Mouse (Mus musculus) forebrain, postnatal 0 days (tissue): ENCODE measurements at regions not wholly inside any gene's neighbourhood (a gene's known extent, or its start where the extent isn't known, plus 50 kb on each side); places are given as distances from the start of the nearest gene placed in this dataset.

Source experiments
- ATAC-seq: fragments of 200-750 bp; cut with Nextera tagmentation; 2 replicates; pipeline ENCODE4 v1.8.0; 2017; ENCODE audit warnings: mild to moderate bottlenecking, moderate library complexity
- DNase-seq: peaks from one replicate; pipeline ENCODE4 v3.0.0-alpha.2; 2015
- H3K27ac ChIP-seq: fragments of 300-500 bp; sonication (generic); 2 replicates; pipeline ENCODE4 v1.5.1; 2014; ENCODE audit warnings: low read depth, mild to moderate bottlenecking, antibody characterized with exemption, low read length, moderate library complexity, mixed read lengths
- H3K27me3 ChIP-seq: fragments of 300-500 bp; sonication (generic); 2 replicates; pipeline ENCODE4 v1.6.1; 2014; ENCODE audit warnings: mild to moderate bottlenecking, low read length, mixed read lengths; ENCODE audit not compliant: insufficient read depth
- H3K36me3 ChIP-seq: fragments of 300-500 bp; sonication (generic); 2 replicates; pipeline ENCODE4 v1.6.1; 2014; ENCODE audit warnings: mild to moderate bottlenecking, moderate library complexity; ENCODE audit not compliant: insufficient read depth
- H3K4me1 ChIP-seq: fragments of 300-500 bp; sonication (generic); 2 replicates; pipeline ENCODE4 v1.6.1; 2014; ENCODE audit warnings: antibody characterized with exemption; ENCODE audit not compliant: insufficient read depth
- H3K4me2 ChIP-seq: fragments of 300-500 bp; sonication (generic); 2 replicates; pipeline ENCODE4 v1.6.1; 2014; ENCODE audit warnings: low read depth, mild to moderate bottlenecking, moderate library complexity
- H3K4me3 ChIP-seq: fragments of 300-500 bp; sonication (generic); 2 replicates; pipeline ENCODE4 v1.5.1; 2014; ENCODE audit warnings: low read depth, low read length, mixed read lengths
- H3K9ac ChIP-seq: fragments of 300-500 bp; sonication (generic); 2 replicates; pipeline ENCODE4 v1.6.1; 2014; ENCODE audit warnings: mild to moderate bottlenecking
- H3K9me3 ChIP-seq: fragments of 300-500 bp; sonication (generic); 2 replicates; pipeline ENCODE4 v1.6.1; 2016; ENCODE audit warnings: low read length
- CTCF ChIP-seq: sonication (generic); IDR thresholded peaks from 2 replicates; pipeline ENCODE4 v1.5.1; 2016; ENCODE audit warnings: antibody characterized with exemption, control low read depth, low read depth
- WGBS: fragments of 180-500 bp; shearing (Covaris S2); extraction: QIAGEN DNeasy Blood & Tissue Kit; methylation state at CpG from one replicate; pipeline ENCODE4 v1.1.7; 2014; 5-methylcytosine and 5-hydroxymethylcytosine counted together

DNA sequence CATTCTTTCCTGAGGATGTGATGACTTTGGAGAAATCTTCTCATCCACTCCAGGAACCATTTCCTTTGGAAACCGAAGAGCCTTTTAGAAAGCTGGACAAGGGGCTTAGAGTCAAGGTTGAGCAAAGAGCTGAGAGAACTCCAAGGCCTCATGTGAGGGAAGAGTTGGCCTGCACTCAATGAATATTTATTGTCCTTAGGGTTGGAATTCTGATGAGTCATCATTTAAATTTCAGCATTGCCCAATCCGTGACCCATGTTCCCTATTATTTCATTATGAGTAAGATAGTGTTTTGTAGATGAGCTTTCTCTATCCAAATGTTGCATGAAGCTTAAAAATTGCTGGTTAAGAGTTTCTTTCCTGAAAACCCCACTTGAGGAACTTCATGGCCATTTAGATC is 232.3 kb upstream of the Gm12728 start:
- 94% methylated on average over 2 of the region's 2 CpGs for WGBS
- H3K36me3 ChIP-seq: no peaks in the 10 kb centered on the region
- no peak for DNase-seq
- H3K4me2 ChIP-seq: no peak overlapping the region
- H3K9ac ChIP-seq: no peak overlapping the region
- no peak overlapping the region for H3K27ac ChIP-seq
- H3K27me3 ChIP-seq: no peaks in the 10 kb centered on the region
- H3K4me3 ChIP-seq: no peak overlapping the region
- no peaks in the 10 kb centered on the region for H3K4me1 ChIP-seq
- no peak for ATAC-seq
- TF ChIP-seq CTCF: no peak
- no peaks in the 10 kb centered on the region for H3K9me3 ChIP-seq

GRCm38 (mm10) chr4:105560055-105560454 is 229.6 kb upstream of the Gm12728 start:
- WGBS: 66% methylated on average over 3 of the region's 3 CpGs
- ATAC-seq (no peak), DNase-seq (no peak)
- no peaks in the 10 kb centered on the region for H3K9me3 ChIP-seq
- H3K27ac ChIP-seq: no peak overlapping the region
- no peak for TF ChIP-seq CTCF
- no peak overlapping the region for H3K9ac ChIP-seq
- no peaks in the 10 kb centered on the region for H3K27me3 ChIP-seq
- no peaks in the 10 kb centered on the region for H3K4me1 ChIP-seq
- no peaks in the 10 kb centered on the region for H3K36me3 ChIP-seq
- H3K4me3 ChIP-seq: no peak overlapping the region
- H3K4me2 ChIP-seq: no peak overlapping the region

GRCm38 (mm10) chr4:105560781-105561180 is 228.9 kb upstream of the Gm12728 start:
- TF ChIP-seq CTCF: no peak
- no peaks in the 10 kb centered on the region for H3K9me3 ChIP-seq
- no peaks in the 10 kb centered on the region for H3K27me3 ChIP-seq
- no peaks in the 10 kb centered on the region for H3K4me1 ChIP-seq
- H3K9ac ChIP-seq: no peak overlapping the region
- no peak overlapping the region for H3K4me3 ChIP-seq
- H3K36me3 ChIP-seq: no peaks in the 10 kb centered on the region
- WGBS: 75% methylated on average over 3 of the region's 3 CpGs
- no peak overlapping the region for H3K27ac ChIP-seq
- ATAC-seq: no peak
- no peak overlapping the region for H3K4me2 ChIP-seq
- DNase-seq: no peak

DNA sequence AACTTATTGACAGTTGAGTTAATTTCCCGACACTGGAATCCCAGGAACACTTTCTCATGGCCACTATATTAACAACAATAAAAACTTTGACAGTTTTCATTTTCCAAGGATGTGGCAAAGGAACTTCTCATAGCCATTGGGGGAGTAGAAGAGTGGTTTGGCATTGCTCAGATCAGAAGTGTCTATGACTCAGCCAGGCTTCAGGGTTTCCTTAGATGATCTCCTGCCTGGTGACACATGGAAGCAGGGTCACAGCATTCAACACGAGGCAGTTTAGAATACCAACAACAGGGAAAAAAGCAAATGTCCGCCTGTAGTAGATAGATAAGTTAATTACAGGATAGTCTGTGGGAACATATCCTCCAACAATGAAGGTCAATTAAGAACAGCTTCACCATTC is 228.1 kb upstream of the Gm12728 start:
- DNase-seq: no peak
- no peak for TF ChIP-seq CTCF
- 71% methylated on average over 3 of the region's 3 CpGs for WGBS
- Histone ChIP-seq H3K27me3 (no peaks in the 10 kb centered on the region), H3K27ac (no peak overlapping the region), H3K4me1 (no peaks in the 10 kb centered on the region), H3K36me3 (no peaks in the 10 kb centered on the region), H3K9me3 (no peaks in the 10 kb centered on the region), H3K4me3 (no peak overlapping the region), H3K4me2 (no peak overlapping the region), H3K9ac (no peak overlapping the region)
- no peak for ATAC-seq

DNA sequence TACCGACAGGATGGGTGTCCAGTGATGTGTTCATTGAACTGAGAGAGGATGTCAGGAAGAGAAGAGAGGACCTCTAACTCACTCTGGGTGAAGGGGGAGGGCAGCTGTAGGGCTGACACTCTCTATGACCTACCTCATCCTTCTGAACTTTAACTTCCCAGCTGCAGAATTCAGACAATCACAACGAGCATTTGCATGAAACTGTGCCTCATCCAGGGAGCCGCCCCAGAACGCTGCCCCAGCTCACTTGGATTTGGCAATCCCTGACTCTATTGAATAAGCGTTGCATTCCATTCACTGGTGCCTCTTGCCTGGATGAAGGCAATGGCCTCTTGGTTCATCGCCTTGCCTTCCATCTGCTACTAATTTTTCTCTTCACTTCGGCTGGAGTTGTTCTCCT is 223.9 kb upstream of the Gm12728 start:
- TF ChIP-seq CTCF: no peak
- no peaks in the 10 kb centered on the region for H3K27me3 ChIP-seq
- WGBS: 81% methylated on average over 7 of the region's 7 CpGs
- H3K36me3 ChIP-seq: no peaks in the 10 kb centered on the region
- no peak for DNase-seq
- no peak overlapping the region for H3K4me2 ChIP-seq
- ATAC-seq: no peak
- no peak overlapping the region for H3K4me3 ChIP-seq
- no peaks in the 10 kb centered on the region for H3K9me3 ChIP-seq
- no peak overlapping the region for H3K9ac ChIP-seq
- no peaks in the 10 kb centered on the region for H3K4me1 ChIP-seq
- H3K27ac ChIP-seq: no peak overlapping the region

GRCm38 (mm10) chr4:105566513-105567457 is 222.9 kb upstream of the Gm12728 start:
- no peak for TF ChIP-seq CTCF
- Histone ChIP-seq H3K36me3 (no peaks in the 10 kb centered on the region), H3K9me3 (no peaks in the 10 kb centered on the region), H3K27me3 (no peaks in the 10 kb centered on the region), H3K9ac (no peak overlapping the region), H3K4me3 (no peak overlapping the region), H3K27ac (no peak overlapping the region), H3K4me2 (no peak overlapping the region), H3K4me1 (no peaks in the 10 kb centered on the region)
- no peak for ATAC-seq
- no peak for DNase-seq
- WGBS: 73% methylated on average over 8 of the region's 8 CpGs

- no peak overlapping the region for H3K9ac ChIP-seq
- H3K9me3 ChIP-seq: no peaks in the 10 kb centered on the region
- H3K4me2 ChIP-seq: no peak overlapping the region
- H3K4me1 ChIP-seq: no peaks in the 10 kb centered on the region
- no peaks in the 10 kb centered on the region for H3K36me3 ChIP-seq
- WGBS: 94% methylated on average over 1 of the region's 1 CpGs
- no peak for TF ChIP-seq CTCF
- no peak overlapping the region for H3K27ac ChIP-seq
- no peaks in the 10 kb centered on the region for H3K27me3 ChIP-seq
- no peak for ATAC-seq
- no peak for DNase-seq
- no peak overlapping the region for H3K4me3 ChIP-seq
These were observed 220.0 kb upstream of the Gm12728 start for GRCm38 (mm10) chr4:105569671-105570070.
